Mouse (Mus musculus): ENCODE results near the gene Ubiad1. TPM values are rescaled to one million over a fixed set of nuclear protein-coding genes. Genes with fewer than 3 reads are reported as not detected.

Ubiad1 gene
- polyA plus RNA-seq, 1 experiment from 2014 or later, result 26.2 TPM

DNA sequence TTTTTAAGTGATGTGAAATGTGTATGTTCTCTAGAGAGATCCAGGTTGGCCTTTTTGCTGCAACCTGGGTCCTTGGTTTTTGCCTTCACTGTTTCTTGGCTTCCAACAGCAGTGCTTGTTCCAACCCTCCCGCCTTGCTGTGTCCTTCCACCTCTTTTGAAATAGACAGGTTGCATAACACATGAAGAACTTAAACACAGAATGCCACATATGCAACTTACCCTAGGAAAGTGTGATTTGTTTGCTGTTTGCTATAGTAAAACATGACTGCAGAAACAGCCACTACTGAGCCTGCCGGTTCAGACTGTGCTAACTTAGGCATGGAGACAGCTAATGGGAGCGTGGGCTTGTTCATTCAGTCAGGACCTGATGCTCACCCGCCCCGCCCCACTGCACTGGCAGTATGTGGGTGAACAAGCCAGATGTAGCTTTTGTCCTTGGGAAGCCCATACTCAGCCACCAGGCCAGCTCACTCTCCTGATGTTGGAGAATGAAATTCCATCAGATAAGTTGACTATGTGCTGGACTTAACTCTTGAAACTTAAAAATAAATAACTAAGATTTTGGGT lies 22.0 kb upstream of the Ubiad1 start:
- no peak for DNase-seq (ENCODE audit: low spot score)
- no peak overlapping the region for H3K4me3 ChIP-seq
- no peaks in the 10 kb centered on the region for H3K9me3 ChIP-seq (replicated peaks)
- WGBS, result 93% methylated on average over 5 of the region's 5 CpGs
- H3K27ac ChIP-seq (replicated peaks), result no peak overlapping the region
- H3K27me3 ChIP-seq (ENCODE audit: low read depth, poor library complexity, severe bottlenecking), result no peaks in the 10 kb centered on the region
- no peaks in the 10 kb centered on the region for H3K4me1 ChIP-seq
- H3K36me3 ChIP-seq, result peaks cover 100% of the 10 kb centered on the region

DNA sequence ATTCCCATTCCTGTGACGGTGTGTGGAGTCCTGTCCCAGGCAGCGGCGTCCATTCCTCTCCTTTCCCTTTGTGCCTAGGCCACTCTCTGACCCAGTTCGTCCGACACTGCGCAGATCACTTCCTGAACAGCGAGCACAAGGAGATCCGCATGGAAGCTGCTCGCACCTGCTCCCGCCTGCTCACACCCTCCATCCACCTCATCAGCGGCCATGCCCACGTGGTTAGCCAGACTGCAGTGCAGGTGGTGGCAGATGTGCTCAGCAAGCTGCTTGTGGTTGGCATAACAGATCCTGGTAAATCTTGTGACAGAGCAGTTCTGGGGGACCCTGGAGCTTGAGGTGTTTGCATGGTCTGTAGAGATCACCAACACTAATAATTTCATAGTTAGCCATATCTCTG lies 20.3 kb upstream of the Ubiad1 start:
- DNase-seq (ENCODE audit: low spot score), result no peak
- Histone ChIP-seq H3K9me3 (replicated peaks) (no peaks in the 10 kb centered on the region), H3K4me3 (no peak overlapping the region), H3K27ac (replicated peaks) (no peak overlapping the region), H3K36me3 (peaks cover 100% of the 10 kb centered on the region), H3K27me3 (ENCODE audit: low read depth, poor library complexity, severe bottlenecking) (no peaks in the 10 kb centered on the region), H3K4me1 (peaks cover 12% of the 10 kb centered on the region; the same call in 1 of the 2 replicates)
- 96% methylated on average over 12 of the region's 12 CpGs for WGBS

DNA sequence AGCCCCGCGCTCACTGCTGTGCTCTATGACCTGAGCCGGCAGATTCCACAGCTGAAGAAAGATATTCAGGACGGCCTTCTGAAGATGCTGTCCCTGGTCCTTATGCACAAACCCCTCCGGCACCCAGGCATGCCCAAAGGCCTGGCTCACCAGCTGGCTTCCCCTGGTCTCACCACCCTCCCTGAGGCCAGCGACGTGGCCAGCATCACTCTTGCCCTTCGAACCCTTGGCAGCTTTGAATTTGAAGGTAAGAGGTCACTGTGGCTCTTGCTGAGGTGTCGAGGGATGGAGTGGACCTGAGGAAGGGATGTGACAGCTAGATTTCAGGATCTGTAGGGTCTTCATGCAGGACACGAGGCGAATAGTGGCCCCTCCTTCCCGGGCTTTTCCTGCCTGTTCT lies 19.7 kb upstream of the Ubiad1 start:
- Histone ChIP-seq H3K9me3 (replicated peaks) (no peaks in the 10 kb centered on the region), H3K27ac (replicated peaks) (no peak overlapping the region), H3K36me3 (peaks cover 100% of the 10 kb centered on the region), H3K4me1 (peaks cover 12% of the 10 kb centered on the region; the same call in 1 of the 2 replicates), H3K4me3 (no peak overlapping the region), H3K27me3 (ENCODE audit: low read depth, poor library complexity, severe bottlenecking) (no peaks in the 10 kb centered on the region)
- 94% methylated on average over 12 of the region's 12 CpGs for WGBS
- no peak for DNase-seq (ENCODE audit: low spot score)

DNA sequence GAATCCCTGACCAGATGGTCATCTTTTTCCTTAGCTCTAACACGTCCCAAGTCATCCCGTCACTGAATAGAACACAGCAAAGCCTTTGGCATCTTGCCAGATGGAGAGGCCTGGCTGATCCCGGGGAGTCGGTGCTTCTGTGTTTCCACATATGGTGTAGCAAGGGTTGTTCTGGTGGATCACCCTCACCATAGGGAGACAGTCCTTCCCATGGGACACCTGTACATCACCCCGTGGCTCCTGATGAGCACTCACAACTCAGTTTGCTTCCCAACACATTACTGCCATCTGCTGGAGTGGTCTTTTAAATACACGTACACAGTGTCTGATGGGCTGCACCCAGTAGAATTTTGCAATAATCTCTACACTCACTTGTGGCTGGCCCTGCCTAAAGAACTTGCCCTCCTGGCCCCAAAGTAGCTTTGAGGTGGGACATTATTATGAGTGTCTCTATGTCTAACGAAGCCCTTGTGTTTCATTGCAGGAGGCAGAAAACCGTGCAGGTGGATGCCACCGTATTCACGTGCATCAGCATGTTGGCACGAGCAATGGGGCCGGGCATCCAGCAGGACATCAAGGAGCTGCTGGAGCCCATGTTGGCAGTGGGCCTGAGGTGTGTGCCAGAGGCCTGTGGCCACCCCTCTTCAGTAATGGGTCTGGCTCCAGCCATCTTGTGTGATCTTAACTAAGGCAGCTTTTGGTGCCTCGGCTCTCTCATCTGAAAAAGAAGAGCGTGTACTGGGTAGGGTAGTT lies 18.8 kb upstream of the Ubiad1 start:
- no peaks in the 10 kb centered on the region for H3K27me3 ChIP-seq (ENCODE audit: low read depth, poor library complexity, severe bottlenecking)
- no peaks in the 10 kb centered on the region for H3K9me3 ChIP-seq (replicated peaks)
- H3K4me3 ChIP-seq, result no peak overlapping the region
- WGBS, result 89% methylated on average over 14 of the region's 14 CpGs
- H3K36me3 ChIP-seq, result peaks cover 100% of the 10 kb centered on the region
- H3K27ac ChIP-seq (replicated peaks), result no peak overlapping the region
- peaks cover 12% of the 10 kb centered on the region; the same call in 1 of the 2 replicates for H3K4me1 ChIP-seq
- no peak for DNase-seq (ENCODE audit: low spot score)

DNA sequence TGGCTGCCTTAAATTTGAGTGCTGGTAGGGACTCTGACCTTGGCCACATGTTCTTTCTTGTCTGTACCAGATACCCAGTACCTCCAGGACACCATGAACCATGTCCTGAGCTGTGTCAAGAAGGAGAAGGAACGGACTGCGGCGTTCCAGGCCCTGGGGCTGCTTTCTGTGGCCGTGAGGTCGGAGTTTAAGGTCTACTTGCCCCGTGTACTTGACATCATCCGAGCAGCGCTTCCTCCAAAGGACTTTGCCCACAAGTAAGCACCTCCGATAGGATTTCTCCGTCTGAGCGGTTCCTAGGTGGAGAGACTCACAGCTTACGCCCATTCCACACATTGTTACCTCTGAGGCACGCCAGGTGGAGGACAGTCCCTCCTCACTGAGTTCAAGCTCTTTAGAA lies 18.1 kb upstream of the Ubiad1 start:
- Histone ChIP-seq H3K27ac (replicated peaks) (no peak overlapping the region), H3K4me3 (no peak overlapping the region), H3K36me3 (peaks cover 100% of the 10 kb centered on the region), H3K27me3 (ENCODE audit: low read depth, poor library complexity, severe bottlenecking) (no peaks in the 10 kb centered on the region), H3K4me1 (peaks cover 12% of the 10 kb centered on the region; the same call in 1 of the 2 replicates), H3K9me3 (replicated peaks) (no peaks in the 10 kb centered on the region)
- DNase-seq (ENCODE audit: low spot score), result no peak
- 96% methylated on average over 13 of the region's 13 CpGs for WGBS

DNA sequence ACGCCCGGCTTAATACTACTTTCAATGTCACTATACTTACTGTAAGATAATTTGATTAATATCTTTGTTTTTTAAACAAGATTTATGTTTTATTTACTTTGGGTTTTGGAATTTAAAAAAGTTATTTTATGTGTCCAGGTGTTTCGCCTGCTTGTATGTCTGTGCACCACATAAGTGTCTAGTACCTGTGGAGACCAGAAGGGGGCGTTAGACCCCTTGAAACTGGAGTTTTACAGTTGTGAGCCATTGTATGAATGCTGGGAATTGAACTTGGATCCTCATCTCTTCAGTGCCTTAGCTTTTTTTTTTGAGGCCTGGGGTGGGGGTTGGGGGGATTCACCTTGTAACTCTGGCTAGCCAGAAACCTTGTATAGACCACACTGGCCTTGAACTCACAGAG lies 17.2 kb upstream of the Ubiad1 start:
- no peak for DNase-seq (ENCODE audit: low spot score)
- Histone ChIP-seq H3K9me3 (replicated peaks) (no peaks in the 10 kb centered on the region), H3K4me1 (peaks cover 12% of the 10 kb centered on the region; the same call in 1 of the 2 replicates), H3K27ac (replicated peaks) (no peak overlapping the region), H3K36me3 (peaks cover 100% of the 10 kb centered on the region), H3K4me3 (no peak overlapping the region), H3K27me3 (ENCODE audit: low read depth, poor library complexity, severe bottlenecking) (no peaks in the 10 kb centered on the region)
- WGBS, result 81% methylated on average over 4 of the region's 4 CpGs

DNA sequence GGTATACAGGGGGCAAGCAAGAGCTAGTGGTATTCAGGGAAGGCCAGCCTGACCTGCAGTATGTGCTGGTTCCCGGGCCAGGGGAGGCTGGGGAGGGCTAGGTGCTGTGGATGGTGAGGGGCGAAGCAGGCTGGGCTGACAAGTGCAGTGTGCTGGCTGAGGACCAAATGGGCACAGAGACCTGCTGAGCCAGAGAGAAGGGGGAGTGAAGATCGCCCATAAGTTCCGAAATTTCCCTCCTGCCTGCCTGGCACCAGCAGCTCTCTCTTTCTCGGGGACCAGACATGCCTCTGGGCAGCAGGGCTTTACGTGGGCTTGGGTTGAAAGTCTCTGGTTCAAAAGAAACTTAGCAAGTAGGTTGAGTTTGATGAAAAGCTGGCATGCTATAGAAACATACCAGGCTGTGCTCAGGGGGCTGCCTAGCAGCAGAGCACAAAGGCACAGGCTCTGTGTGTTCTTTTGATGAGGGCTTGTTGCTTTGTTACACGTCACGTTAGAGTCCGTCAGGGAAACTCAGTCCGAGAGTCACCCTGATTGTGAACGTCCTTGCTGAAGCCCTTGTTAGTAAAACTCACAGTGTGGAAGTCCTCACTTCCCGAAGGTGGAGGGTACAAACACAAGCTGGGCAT lies 16.2 kb upstream of the Ubiad1 start:
- no peaks in the 10 kb centered on the region for H3K9me3 ChIP-seq (replicated peaks)
- H3K36me3 ChIP-seq, result peaks cover 100% of the 10 kb centered on the region
- 0 out of 2 replicates have a peak overlapping the region, but pooled peaks have one; percentile 1 for H3K27ac ChIP-seq (replicated peaks)
- WGBS, result 66% methylated on average over 12 of the region's 12 CpGs
- no peak overlapping the region for H3K4me3 ChIP-seq
- no peaks in the 10 kb centered on the region for H3K27me3 ChIP-seq (ENCODE audit: low read depth, poor library complexity, severe bottlenecking)
- DNase-seq (ENCODE audit: low spot score), result no peak
- H3K4me1 ChIP-seq, result peaks cover 12% of the 10 kb centered on the region; the same call in 1 of the 2 replicates

DNA sequence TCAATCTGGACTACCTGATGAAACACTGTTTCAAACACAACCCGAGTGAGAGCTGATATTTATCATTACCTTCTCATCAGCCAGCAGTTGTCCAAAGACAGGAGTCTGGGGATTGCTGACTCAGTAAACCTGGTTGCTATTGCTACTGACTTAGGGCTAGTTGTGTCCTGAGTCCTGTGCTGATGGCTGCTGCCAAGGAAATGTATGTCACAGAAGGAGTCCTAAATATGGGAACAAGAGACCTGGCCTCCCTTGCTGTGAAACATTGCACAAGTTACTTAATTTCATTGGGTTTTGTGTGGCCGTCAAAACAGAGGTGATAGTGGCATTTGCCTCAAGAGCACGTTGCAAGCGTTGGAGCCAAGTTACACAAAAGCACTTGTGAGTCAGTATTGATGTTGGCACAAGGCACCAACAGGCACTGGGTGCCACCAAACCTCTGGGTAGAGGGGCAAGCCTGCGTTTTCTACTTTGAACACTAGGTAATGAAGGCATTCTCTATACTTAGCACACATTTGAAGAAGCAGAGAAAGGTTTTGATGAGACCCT lies 11.0 kb upstream of the Ubiad1 start:
- 95% methylated on average over 5 of the region's 5 CpGs for WGBS
- Histone ChIP-seq H3K4me3 (no peak overlapping the region), H3K9me3 (replicated peaks) (no peaks in the 10 kb centered on the region), H3K27ac (replicated peaks) (no peak overlapping the region), H3K4me1 (peaks cover 8% of the 10 kb centered on the region), H3K36me3 (peaks cover 91% of the 10 kb centered on the region), H3K27me3 (ENCODE audit: low read depth, poor library complexity, severe bottlenecking) (no peaks in the 10 kb centered on the region)
- DNase-seq (ENCODE audit: low spot score), result no peak

DNA sequence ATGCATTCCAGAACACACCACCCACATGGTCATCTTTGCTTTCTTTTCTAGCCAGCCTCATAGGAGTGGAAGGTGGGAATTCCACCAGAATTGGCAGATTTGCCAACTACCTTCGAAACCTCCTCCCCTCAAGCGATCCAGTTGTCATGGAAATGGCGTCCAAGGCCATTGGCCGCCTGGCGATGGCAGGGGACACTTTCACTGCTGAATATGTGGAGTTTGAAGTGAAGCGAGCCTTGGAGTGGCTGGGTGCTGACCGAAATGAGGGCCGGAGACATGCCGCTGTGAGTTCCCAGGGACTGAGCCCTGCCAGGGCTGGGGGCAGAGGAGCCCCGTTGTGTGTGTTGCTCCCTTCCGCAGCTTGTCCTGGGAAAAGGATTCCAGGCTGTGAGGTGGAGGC lies 9.1 kb upstream of the Ubiad1 start:
- Histone ChIP-seq H3K9me3 (replicated peaks) (no peaks in the 10 kb centered on the region), H3K27me3 (ENCODE audit: low read depth, poor library complexity, severe bottlenecking) (no peaks in the 10 kb centered on the region), H3K27ac (replicated peaks) (no peak overlapping the region), H3K4me3 (no peak overlapping the region), H3K4me1 (peaks cover 21% of the 10 kb centered on the region), H3K36me3 (peaks cover 72% of the 10 kb centered on the region)
- 94% methylated on average over 11 of the region's 11 CpGs for WGBS
- no peak for DNase-seq (ENCODE audit: low spot score)

DNA sequence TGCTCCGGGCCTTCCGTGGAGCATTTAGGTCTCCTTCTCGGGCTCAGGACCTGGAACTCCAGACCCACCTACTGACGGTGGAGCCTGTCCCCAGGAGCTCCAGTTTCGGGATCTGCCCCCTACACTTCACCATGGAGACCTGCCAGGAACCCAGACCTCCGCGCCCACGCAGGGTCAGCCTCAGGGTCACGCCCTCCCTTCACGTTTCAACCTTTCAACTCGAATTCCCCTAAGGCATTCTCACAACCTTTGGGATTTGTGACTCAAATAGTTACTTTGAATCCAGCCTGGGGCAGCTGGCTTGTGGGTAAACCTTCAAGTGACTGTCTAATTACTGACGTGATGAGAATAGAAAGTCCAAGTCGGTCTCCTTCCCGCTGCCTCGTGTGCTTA lies 4.3 kb upstream of the Ubiad1 start:
- no peaks in the 10 kb centered on the region for H3K9me3 ChIP-seq (replicated peaks)
- H3K27me3 ChIP-seq (ENCODE audit: low read depth, poor library complexity, severe bottlenecking), result no peaks in the 10 kb centered on the region
- peak overlapping the region; percentile 90 for H3K27ac ChIP-seq (replicated peaks)
- H3K4me1 ChIP-seq, result peaks cover 38% of the 10 kb centered on the region
- WGBS, result under 1% methylated on average over 15 of the region's 15 CpGs
- peaks cover 24% of the 10 kb centered on the region for H3K36me3 ChIP-seq
- peak overlapping the region; percentile 99 for H3K4me3 ChIP-seq
- DNase-seq (ENCODE audit: low spot score), result no peak

DNA sequence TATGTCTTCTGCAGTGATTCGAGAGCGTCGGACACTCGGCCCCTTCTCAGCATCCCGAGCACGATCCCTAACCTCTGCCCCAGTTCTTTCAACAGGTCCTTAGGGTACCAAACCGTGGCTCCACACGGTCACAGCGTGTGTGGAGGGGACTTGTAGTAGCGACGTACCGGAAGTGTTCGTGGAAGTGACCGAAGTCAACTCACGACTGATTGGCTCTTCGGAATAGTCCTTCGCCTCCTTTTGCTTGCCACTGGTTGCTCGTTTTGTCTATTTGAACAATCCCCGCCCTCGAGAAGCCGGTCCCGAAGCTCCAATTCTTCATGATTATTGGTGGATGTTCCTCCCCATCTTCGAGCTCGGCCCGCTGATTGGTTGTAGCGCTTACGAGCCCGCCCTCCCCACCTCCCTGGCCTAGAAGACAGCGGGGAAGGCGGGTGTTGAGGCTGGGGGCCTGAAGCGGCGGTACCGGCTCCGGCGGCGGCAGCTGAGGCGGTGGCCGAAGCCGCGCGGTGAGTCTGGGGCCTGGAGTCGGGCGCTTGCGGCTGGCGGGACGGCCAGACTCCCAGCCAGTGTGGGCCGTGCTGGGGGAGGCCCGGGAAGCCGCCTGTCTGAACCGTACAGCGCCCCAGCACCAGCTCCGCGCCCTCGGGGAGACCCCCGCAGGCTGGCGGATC lies 3.7 kb upstream of the Ubiad1 start, which contains the start of gene Mtor:
Gene Mtor (plus strand): TSS at position 433 of the 674 bp plus-strand sequence.
- H3K4me1 ChIP-seq, result peaks cover 44% of the 10 kb centered on the region
- under 1% methylated on average over 56 of the region's 56 CpGs for WGBS
- peak within 1 kb of the TSS; percentile 90 for H3K27ac ChIP-seq (replicated peaks)
- H3K4me3 ChIP-seq, result peak within 1 kb of the TSS; percentile 99
- H3K27me3 ChIP-seq (ENCODE audit: low read depth, poor library complexity, severe bottlenecking), result no peaks in the 10 kb centered on the region
- no peaks in the 10 kb centered on the region for H3K9me3 ChIP-seq (replicated peaks)
- DNase-seq (ENCODE audit: low spot score), result peak; percentile 93
- peaks cover 18% of the 10 kb centered on the region for H3K36me3 ChIP-seq

DNA sequence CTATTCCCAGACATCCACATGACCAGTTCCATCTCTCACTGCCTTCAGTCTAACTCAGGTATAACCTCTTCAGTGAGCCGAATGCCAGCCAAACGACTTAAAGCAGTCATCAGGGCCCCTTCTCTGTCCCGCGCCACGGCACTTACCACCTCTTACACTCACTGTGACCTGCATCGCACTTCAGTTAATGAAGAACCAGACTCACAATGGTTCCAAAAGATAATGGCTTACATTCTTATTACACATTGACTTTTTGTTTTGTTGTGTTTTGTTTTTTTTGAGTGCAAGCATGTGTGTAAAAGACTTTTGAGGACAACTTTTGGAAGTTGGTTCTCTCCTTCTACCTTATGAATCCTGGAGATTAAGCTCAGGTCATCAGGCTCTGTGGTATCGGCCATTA lies 2.0 kb downstream of the Ubiad1 start:
- 95% methylated on average over 7 of the region's 7 CpGs for WGBS
- no peaks in the 10 kb centered on the region for H3K27me3 ChIP-seq (ENCODE audit: low read depth, poor library complexity, severe bottlenecking)
- no peak overlapping the region for H3K27ac ChIP-seq (replicated peaks)
- peaks cover 28% of the 10 kb centered on the region for H3K4me1 ChIP-seq
- peak overlapping the region; percentile 18; the same call in 1 of the 2 replicates for H3K4me3 ChIP-seq
- DNase-seq (ENCODE audit: low spot score), result no peak
- no peaks in the 10 kb centered on the region for H3K9me3 ChIP-seq (replicated peaks)
- H3K36me3 ChIP-seq, result peaks cover 8% of the 10 kb centered on the region; the same call in 1 of the 2 replicates

Data from midbrain, embryonic 10.5 days (tissue).